Mouse (Mus musculus): Measurements from ENCODE around the gene Gpr137c. TPM values are rescaled to one million over a fixed set of nuclear protein-coding genes. Genes with fewer than 3 reads are reported as not detected.

The Gpr137c gene
- polyA plus RNA-seq, 1 experiment from 2014 or later, result 15.0 TPM

DNA sequence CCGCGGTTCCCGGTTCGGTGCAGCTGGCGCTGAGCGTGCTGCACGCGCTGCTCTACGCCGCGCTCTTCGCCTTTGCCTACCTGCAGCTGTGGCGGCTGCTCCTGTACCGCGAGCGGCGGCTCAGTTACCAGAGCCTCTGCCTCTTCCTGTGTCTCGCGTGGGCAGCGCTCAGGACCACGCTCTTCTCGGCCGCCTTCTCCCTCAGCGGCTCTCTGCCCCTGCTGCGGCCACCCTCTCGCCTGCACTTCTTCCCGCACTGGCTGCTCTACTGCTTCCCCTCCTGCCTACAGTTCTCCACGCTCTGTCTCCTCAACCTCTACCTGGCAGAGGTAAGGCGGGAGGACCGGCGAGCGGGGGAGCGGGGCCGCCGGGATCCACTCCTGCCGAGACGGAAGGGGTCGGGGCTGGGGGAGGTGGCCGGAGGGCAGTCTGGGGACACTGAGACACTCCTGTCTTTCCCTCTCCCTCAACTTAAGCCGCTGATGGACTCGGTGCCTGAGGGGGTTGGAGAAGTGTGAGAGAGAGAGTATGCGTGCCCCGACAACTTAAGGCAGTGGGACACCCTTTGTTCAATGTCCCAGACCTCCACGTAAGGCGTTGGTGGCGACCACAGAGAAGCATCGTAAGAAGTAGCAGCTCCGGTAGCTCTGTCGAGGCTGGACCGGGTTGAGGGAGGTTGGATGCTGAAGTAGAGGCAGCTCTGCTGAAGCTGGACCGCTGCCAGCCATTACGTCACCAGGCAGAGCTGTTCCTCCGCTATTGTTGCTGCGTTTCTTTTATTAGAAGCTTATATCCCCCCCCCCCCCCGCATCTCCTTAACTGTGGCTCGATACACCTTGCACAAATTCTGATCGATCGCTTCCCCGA is 806 bp downstream of the Gpr137c start, which contains the start of gene Txndc16:
Gene Txndc16, minus strand, starts transcription at position 239 of the 867 bp plus-strand sequence.
- WGBS, result under 1% methylated on average over 57 of the region's 59 CpGs
- H3K9ac ChIP-seq (replicated peaks), result peak within 1 kb of the TSS; percentile 97
- peak; percentile 59 for ATAC-seq
- H3K9me3 ChIP-seq, result no peaks in the 10 kb centered on the region
- H3K27ac ChIP-seq, result peak within 1 kb of the TSS; percentile 98
- H3K36me3 ChIP-seq, result no peaks in the 10 kb centered on the region
- peaks cover 26% of the 10 kb centered on the region for H3K4me1 ChIP-seq (replicated peaks)
- H3K27me3 ChIP-seq, result no peaks in the 10 kb centered on the region
- peak within 1 kb of the TSS; percentile 96 for H3K4me3 ChIP-seq (replicated peaks)
- H3K4me2 ChIP-seq (replicated peaks), result peak within 1 kb of the TSS; percentile 68

GRCm38 (mm10) chr14:45220957-45221630 is 1.6 kb downstream of the Gpr137c start:
- Histone ChIP-seq H3K4me2 (replicated peaks) (peak overlapping the region; percentile 66), H3K9ac (replicated peaks) (peak overlapping the region; percentile 97), H3K4me3 (replicated peaks) (peak overlapping the region; percentile 96), H3K27me3 (no peaks in the 10 kb centered on the region), H3K9me3 (no peaks in the 10 kb centered on the region), H3K27ac (peak overlapping the region; percentile 98), H3K4me1 (replicated peaks) (peaks cover 26% of the 10 kb centered on the region), H3K36me3 (no peaks in the 10 kb centered on the region)
- ATAC-seq, result no peak
- WGBS, result 8% methylated on average over 11 of the region's 11 CpGs

GRCm38 (mm10) chr14:45239042-45239441 is 19.5 kb downstream of the Gpr137c start:
- ATAC-seq, result no peak
- 85% methylated on average over 2 of the region's 2 CpGs for WGBS
- Histone ChIP-seq H3K9ac (replicated peaks) (no peak overlapping the region), H3K4me1 (replicated peaks) (no peaks in the 10 kb centered on the region), H3K4me3 (replicated peaks) (no peak overlapping the region), H3K36me3 (no peaks in the 10 kb centered on the region), H3K4me2 (replicated peaks) (no peak overlapping the region), H3K27ac (no peak overlapping the region), H3K27me3 (no peaks in the 10 kb centered on the region), H3K9me3 (no peaks in the 10 kb centered on the region)

- no peaks in the 10 kb centered on the region for H3K9me3 ChIP-seq
- H3K27ac ChIP-seq, result no peak overlapping the region
- 41% methylated on average over 1 of the region's 1 CpGs for WGBS
- H3K4me3 ChIP-seq (replicated peaks), result no peak overlapping the region
- H3K4me1 ChIP-seq (replicated peaks), result no peaks in the 10 kb centered on the region
- no peak for ATAC-seq
- H3K4me2 ChIP-seq (replicated peaks), result no peak overlapping the region
- no peak overlapping the region for H3K9ac ChIP-seq (replicated peaks)
- peaks cover 2% of the 10 kb centered on the region for H3K36me3 ChIP-seq
- H3K27me3 ChIP-seq, result no peaks in the 10 kb centered on the region
These were observed 22.1 kb downstream of the Gpr137c start for GRCm38 (mm10) chr14:45241613-45242012.

- no peaks in the 10 kb centered on the region for H3K9me3 ChIP-seq
- no peak for ATAC-seq
- peaks cover 2% of the 10 kb centered on the region; the same call in 1 of the 2 replicates for H3K4me1 ChIP-seq (replicated peaks)
- peaks cover 13% of the 10 kb centered on the region for H3K36me3 ChIP-seq
- WGBS, result 93% methylated on average over 4 of the region's 4 CpGs
- no peak overlapping the region for H3K4me2 ChIP-seq (replicated peaks)
- H3K9ac ChIP-seq (replicated peaks), result no peak overlapping the region
- H3K27ac ChIP-seq, result no peak overlapping the region
- no peaks in the 10 kb centered on the region for H3K27me3 ChIP-seq
- H3K4me3 ChIP-seq (replicated peaks), result no peak overlapping the region
These were observed 32.1 kb downstream of the Gpr137c start for GRCm38 (mm10) chr14:45251548-45252076.

GRCm38 (mm10) chr14:45263831-45264592 is 44.5 kb downstream of the Gpr137c start:
- Histone ChIP-seq H3K27ac (no peak overlapping the region), H3K9me3 (no peaks in the 10 kb centered on the region), H3K4me3 (replicated peaks) (no peak overlapping the region), H3K4me1 (replicated peaks) (no peaks in the 10 kb centered on the region), H3K36me3 (peaks cover 34% of the 10 kb centered on the region), H3K9ac (replicated peaks) (no peak overlapping the region), H3K27me3 (no peaks in the 10 kb centered on the region), H3K4me2 (replicated peaks) (no peak overlapping the region)
- ATAC-seq, result no peak
- 84% methylated on average over 3 of the region's 3 CpGs for WGBS

- ATAC-seq, result no peak
- WGBS, result 92% methylated on average over 6 of the region's 6 CpGs
These were observed 56.3 kb downstream of the Gpr137c start for GRCm38 (mm10) chr14:45275816-45276215.

DNA sequence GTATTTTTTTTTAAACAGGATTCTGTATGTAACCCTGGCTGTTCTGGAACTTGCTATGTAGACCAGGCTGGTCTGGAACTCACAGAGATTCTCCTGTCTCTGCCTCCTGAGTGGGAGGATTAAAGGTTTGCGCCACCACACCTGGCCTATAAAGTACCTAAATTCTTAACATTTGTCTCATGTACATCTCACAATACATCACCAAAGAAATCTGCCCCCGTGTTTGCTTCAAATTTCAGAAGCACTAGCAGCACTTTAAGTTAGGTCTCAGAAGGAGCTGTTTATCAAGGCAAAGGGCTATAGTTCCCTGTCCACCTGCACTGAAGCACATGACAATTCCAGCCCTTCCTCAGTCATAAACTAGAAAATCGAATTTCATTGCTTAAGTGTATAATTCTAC is 62.5 kb downstream of the Gpr137c start:
- 95% methylated on average over 3 of the region's 3 CpGs for WGBS
- no peak overlapping the region for H3K9ac ChIP-seq (replicated peaks)

More at GRCm38 (mm10) chr14:45275816-45276215, 56.3 kb downstream of the Gpr137c start:
- Histone ChIP-seq H3K36me3 (peaks cover 26% of the 10 kb centered on the region), H3K27ac (no peak overlapping the region), H3K4me1 (replicated peaks) (no peaks in the 10 kb centered on the region), H3K4me3 (replicated peaks) (no peak overlapping the region), H3K9me3 (no peaks in the 10 kb centered on the region), H3K4me2 (replicated peaks) (no peak overlapping the region), H3K27me3 (no peaks in the 10 kb centered on the region), H3K9ac (replicated peaks) (no peak overlapping the region)

DNA sequence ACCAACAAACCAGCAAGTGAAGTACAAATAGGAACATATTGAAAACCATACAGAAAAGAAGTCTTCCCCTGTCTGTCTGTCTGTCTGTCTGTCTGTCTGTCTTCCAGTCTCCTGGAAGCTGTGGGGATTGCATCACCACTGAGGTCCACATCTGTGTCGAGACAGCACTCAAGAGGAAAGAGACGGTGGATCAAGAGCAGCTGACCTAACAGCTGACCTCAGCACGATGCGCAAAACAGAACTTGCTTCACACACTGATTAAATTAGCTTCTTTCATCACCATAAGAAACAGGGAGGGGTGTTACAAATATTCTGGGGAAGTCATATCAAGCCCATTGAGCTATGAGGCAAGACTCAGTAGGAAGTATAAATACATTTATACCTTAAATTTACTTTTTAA is 72.1 kb downstream of the Gpr137c start:
- WGBS, result 83% methylated on average over 4 of the region's 4 CpGs
- H3K9ac ChIP-seq (replicated peaks), result no peak overlapping the region
- no peak overlapping the region for H3K4me3 ChIP-seq (replicated peaks)
- no peak for ATAC-seq
- H3K36me3 ChIP-seq, result peaks cover 45% of the 10 kb centered on the region
- H3K27me3 ChIP-seq, result no peaks in the 10 kb centered on the region
- H3K9me3 ChIP-seq, result no peaks in the 10 kb centered on the region
- H3K4me1 ChIP-seq (replicated peaks), result no peaks in the 10 kb centered on the region
- no peak overlapping the region for H3K27ac ChIP-seq
- no peak overlapping the region for H3K4me2 ChIP-seq (replicated peaks)

More for the DNA sequence above, 62.5 kb downstream of the Gpr137c start:
- H3K36me3 ChIP-seq, result peaks cover 36% of the 10 kb centered on the region
- no peak overlapping the region for H3K27ac ChIP-seq
- no peaks in the 10 kb centered on the region for H3K27me3 ChIP-seq
- no peak overlapping the region for H3K4me2 ChIP-seq (replicated peaks)
- no peak overlapping the region for H3K4me3 ChIP-seq (replicated peaks)
- no peaks in the 10 kb centered on the region for H3K4me1 ChIP-seq (replicated peaks)
- no peaks in the 10 kb centered on the region for H3K9me3 ChIP-seq
- no peak for ATAC-seq

DNA sequence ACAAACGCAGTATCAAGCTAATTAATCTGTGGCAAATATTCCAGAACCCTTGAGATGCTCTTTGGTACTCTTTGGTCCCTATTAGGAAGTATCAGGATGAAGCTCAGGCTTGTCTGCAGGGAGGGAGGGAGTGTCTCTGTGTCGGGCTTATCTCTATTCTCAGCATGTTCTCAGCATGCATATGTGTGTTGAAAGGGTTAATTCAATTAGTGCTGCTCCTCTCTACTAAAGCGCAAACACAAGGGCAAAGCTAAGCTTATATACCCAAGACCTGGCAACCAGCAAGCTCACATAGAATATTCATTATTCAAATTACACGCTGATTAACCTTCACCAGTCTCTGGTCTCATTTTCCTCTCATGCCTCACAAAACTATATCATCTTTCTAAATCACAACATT is 84.4 kb downstream of the Gpr137c start:
- no peak overlapping the region for H3K4me3 ChIP-seq (replicated peaks)
- H3K4me2 ChIP-seq (replicated peaks), result no peak overlapping the region
- no peaks in the 10 kb centered on the region for H3K27me3 ChIP-seq
- 33% methylated on average over 4 of the region's 4 CpGs for WGBS
- ATAC-seq, result peak; percentile 94
- H3K4me1 ChIP-seq (replicated peaks), result 0 out of 2 replicates have a peak, but pooled peaks cover 8% of the 10 kb centered on the region
- H3K9ac ChIP-seq (replicated peaks), result no peak overlapping the region
- no peaks in the 10 kb centered on the region for H3K9me3 ChIP-seq
- peak overlapping the region; percentile 16; the same call in 1 of the 2 replicates for H3K27ac ChIP-seq
- peaks cover 26% of the 10 kb centered on the region for H3K36me3 ChIP-seq

GRCm38 (mm10) chr14:45304389-45304788 is 84.9 kb downstream of the Gpr137c start:
- WGBS, result 54% methylated on average over 4 of the region's 4 CpGs
- Histone ChIP-seq H3K27ac (no peak overlapping the region; the same call in 1 of the 2 replicates), H3K9me3 (no peaks in the 10 kb centered on the region), H3K4me1 (replicated peaks) (0 out of 2 replicates have a peak, but pooled peaks cover 8% of the 10 kb centered on the region), H3K9ac (replicated peaks) (no peak overlapping the region), H3K4me2 (replicated peaks) (no peak overlapping the region), H3K27me3 (no peaks in the 10 kb centered on the region), H3K4me3 (replicated peaks) (no peak overlapping the region), H3K36me3 (peaks cover 22% of the 10 kb centered on the region)
- peak; percentile 65; the same call in 1 of the 2 replicates for ATAC-seq

All from midbrain, embryonic 13.5 days (tissue).